Mouse (Mus musculus) kidney, postnatal 25 days (tissue): ENCODE measurements around the gene Samt2.
"Not testable (repeated sequence)": the region's sequence is repeated elsewhere in the genome, so short reads cannot be mapped to it uniquely, and the experiment has no call there.

ENCODE experiments used
- DNase-seq, 2 experiments: peaks; one replicate each; pipeline ENCODE4 v3.0.0; 2021; ENCODE audit warnings: mixed read lengths in 2 of 2

Gene Samt2

DNA sequence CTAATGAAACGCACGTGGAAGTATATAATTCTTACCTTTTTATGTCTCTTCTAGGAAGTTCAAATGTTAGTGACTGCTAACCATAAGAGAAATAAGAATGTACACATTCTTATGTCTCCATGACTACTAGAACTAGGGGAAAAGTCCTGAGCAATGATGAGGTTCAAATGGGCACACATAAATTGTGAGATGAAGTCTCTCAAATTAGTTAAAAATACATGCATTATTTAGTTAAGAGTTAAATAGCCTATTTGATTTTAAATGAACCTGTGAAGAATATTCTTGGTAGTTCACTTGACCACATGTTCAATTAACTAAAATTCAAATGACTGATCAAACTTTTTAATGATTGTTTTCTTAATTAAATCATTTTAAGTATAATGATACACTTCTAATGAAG, at the start of gene Samt2:
TSS of gene Samt2 (minus strand) at position 101 of the 400 bp plus-strand sequence.
- not testable (repeated sequence) for DNase-seq
